Mouse (Mus musculus) adrenal gland, postnatal 25 days (tissue): ENCODE measurements around the gene Mtx1. TPM values are rescaled to one million over a fixed set of nuclear protein-coding genes. Genes with fewer than 3 reads are reported as not detected.
"Not testable (repeated sequence)": the region's sequence is repeated elsewhere in the genome, so short reads cannot be mapped to it uniquely, and the experiment has no call there.

Source experiments
- DNase-seq: peaks from one replicate; pipeline ENCODE4 v3.0.0; 2021; ENCODE audit warnings: mixed read lengths
- total RNA-seq: library from RNA; stranded (reverse); gene quantifications from 2 replicates; pipeline ENCODE4 v1.2.3, GENCODE M21; 2021

Mtx1 gene
- total RNA-seq, 1 experiment from 2014 or later, result 154 TPM

DNA sequence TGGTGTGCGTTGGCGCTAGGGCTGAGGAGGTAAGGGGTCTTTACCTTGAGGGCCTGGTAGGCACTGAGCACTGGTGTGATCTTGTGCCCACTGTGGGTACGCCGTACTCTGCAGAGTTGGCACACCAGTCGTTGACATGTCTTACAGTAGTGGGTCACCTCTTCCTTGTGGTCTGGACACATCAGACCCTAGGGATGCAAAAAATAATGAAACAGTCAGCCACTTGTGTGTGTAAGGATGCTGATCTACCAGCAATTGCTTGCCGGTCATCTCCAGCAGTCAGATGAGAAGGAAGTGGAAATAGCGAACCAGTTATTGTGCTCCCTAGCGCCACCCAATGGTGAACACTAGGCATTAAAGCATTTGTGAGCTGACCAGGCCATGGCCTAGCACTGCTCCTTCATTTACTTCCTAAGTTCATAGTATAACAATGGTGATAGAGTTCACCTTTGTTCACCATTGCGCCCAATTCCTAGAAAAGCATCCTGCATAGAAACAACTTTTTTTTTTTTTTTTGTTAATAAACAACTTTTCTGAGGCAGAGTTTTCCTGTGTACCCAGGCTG, 15.5 kb upstream of the Mtx1 start:
- DNase-seq, result peak; percentile 43

DNA sequence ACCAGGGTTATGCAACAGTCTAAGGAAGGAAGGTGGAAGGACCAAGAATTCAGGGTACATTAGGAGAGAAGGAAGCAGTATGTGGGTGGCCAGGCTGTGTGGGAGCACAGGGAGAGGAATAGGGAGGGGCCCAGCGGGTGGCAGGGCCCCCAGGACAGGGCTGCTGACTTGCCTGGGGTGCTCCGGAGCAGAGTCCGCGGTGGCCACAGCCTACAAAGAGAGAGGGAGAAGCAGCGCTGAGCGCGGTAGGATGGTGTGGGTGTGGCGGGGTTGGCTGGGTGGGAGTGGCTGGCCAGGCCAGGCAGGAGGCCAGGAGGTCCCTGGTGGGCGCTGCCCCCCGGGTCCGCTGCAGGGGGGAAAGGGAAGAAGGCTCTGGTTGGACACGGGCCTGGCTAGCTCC, 11.6 kb upstream of the Mtx1 start:
- DNase-seq, result no peak

DNA sequence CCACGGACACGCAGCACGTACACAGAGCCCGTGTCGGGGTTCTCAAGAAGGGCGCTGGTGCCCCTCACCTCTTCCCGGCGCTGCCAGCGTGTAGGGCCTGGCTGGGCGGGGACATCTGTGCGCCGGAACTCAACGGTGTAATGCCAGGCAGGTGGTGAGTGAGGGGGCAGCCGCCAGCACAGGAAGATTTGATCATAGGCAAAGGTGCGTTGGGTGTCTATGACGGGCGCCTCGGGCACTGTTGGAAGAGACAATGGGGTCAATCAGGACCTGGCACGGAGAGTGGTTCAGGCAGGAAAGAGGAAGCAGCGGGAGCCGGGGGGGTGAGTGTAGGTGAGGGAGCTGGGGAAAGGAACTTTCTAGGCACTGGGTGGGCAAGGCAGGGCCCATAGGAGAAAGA, 10.8 kb upstream of the Mtx1 start:
- no peak for DNase-seq

DNA sequence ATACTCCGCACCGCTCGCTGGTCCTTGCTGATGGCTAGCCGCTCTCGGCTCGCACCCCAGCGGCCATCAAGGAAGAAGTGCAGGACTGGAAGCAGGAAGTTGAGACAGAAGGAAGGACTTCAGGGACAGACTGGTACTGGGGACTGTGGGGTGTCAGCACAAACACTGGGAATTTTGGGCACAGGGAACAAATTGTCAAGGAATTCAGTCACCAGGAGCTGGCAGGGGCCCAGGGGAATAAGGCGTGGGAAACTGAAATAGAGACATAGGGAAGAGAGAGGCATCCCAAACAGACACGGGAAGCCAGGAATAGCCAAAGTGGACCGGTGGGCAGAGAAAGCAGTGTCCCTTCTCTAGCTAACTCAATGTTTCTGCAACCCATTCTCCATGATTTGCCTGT, 9.6 kb upstream of the Mtx1 start:
- no peak for DNase-seq

DNA sequence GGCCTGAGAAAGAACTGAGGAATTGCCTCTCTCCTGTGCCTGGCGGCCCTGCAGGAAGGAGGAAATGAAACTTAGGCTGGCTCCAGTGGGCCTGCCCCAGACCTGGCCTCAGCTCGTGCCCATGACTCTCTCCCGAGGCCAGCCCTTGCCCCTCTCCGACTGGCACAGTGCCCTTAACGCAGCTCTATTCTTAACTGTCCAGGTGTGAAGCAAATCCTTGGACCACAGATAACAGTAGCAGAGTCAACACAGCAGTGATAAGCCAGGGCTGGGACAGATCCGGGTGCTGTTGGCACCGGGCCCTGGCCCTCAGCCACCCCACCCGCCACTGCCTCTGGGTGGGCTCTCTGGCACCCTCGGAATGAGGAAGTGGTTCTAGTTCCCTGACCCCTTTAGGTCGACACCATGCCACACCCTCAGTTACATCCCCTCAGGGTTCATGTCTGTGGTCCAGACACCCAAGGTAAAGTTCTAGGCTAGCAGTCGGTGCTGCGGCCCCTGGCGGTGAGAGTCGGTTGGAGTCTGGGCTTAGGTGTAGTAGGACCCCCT, 6.7 kb upstream of the Mtx1 start:
- DNase-seq, result peak; percentile 1

DNA sequence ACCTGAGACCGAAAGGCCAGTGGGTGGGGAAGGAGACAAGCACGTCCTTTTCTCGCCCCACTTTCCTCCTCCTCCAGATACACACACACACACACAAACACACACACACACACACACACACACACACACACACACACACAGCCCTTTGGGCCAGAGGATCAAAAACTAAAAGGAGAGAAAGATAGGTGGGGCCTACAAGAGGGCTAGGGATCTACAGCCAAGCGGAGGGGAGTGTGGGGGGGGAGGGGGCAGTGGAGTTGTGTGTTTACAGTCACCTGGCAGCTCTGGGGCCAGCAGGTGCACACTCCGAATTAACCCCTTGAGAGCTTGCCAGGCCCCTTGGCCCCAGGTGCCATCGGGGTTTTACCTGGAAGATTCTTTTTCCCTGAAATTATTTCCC, 5.7 kb upstream of the Mtx1 start:
- peak; percentile 0 for DNase-seq

DNA sequence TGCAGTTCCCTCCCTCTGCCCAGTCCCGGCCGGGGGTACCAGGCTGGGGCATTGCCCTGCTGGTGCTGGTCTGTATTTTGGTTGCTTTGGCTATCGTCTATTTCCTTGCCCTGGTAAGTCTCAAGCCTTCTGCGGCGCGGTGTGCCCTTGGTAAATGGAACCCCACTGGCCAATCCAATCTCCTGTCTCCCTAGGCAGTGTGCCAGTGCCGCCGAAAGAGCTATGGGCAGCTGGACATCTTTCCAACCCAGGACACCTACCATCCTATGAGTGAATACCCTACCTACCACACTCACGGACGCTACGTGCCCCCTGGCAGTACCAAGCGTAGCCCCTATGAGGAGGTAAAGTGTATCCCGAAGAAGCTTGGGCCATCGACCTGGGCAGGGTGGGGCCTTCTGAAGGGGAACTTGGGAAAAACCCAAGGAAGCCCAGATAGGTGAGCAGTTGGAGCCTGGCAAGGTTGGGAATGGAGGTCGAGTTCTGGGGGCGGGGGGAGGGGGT, 4.9 kb upstream of the Mtx1 start:
- no peak for DNase-seq

DNA sequence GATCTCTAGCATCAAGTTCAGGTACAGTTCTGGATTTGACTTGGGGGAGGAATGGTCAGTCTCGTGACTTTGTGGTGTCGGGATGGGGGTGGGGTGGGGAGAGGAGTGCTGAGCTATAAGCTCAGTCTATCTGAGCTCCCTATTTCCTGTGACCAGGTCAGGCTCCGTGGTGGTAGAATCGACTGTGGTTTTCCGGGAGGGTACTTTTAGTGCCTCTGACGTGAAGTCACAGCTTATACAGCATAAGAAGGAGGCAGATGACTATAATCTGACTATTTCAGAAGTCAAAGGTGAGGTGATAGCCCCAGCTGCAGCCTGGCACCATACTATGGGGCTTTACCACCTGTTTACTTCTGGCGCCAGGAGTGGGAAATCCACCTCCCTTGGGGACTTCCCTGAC, 4.5 kb upstream of the Mtx1 start:
- DNase-seq, result no peak

DNA sequence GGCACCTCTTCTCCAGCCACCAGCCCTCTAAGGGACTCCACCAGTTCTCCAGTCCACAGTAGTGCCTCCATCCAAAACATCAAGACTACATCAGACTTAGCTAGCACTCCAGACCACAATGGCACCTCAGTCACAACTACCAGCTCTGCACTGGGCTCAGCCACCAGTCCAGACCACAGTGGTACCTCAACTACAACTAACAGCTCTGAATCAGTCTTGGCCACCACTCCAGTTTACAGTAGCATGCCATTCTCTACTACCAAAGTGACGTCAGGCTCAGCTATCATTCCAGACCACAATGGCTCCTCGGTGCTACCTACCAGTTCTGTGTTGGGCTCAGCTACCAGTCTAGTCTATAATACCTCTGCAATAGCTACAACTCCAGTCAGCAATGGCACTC, 3.7 kb upstream of the Mtx1 start:
- no peak for DNase-seq

DNA sequence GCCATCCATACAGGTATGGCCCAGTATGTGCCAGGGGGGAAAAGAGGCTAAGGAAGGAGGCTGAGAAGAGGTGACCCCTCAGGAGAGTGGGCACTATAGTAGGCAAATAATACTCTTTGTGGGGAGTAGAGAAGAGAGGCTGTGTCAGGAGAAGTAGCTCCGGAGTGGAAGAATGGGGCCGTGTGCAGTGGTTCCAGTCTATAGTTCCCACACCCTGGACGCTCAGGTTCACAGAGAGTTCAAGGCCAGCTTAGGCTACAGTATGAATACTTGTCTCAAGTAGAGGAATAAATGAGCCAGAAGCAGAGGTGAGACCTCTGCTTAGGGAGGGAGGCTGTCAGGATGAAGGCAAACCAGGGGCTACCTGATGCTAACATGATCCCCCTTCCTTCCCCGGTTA, 2.4 kb upstream of the Mtx1 start:
- DNase-seq, result no peak

DNA sequence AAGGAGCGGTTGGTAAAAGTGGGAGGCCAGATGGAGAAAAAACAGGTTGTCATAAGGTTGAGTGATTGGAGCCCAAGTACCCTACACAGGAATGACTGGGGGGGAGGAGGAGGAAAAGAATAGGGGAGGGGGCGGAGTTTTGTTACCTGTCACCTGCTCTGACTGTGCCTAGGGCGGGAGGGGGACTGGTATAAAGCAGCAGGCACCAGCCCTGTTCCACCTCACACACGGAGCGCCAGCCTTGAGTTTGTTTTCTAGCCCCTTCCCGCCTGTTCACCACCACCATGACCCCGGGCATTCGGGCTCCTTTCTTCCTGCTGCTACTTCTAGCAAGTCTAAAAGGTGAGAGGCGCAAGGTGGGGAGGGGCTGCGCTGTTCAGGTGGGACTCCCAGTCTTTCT, 1.9 kb upstream of the Mtx1 start, which contains the start of gene Muc1:
Gene Muc1 (plus strand): TSS at position 222 of the 400 bp plus-strand sequence.
- DNase-seq, result no peak

DNA sequence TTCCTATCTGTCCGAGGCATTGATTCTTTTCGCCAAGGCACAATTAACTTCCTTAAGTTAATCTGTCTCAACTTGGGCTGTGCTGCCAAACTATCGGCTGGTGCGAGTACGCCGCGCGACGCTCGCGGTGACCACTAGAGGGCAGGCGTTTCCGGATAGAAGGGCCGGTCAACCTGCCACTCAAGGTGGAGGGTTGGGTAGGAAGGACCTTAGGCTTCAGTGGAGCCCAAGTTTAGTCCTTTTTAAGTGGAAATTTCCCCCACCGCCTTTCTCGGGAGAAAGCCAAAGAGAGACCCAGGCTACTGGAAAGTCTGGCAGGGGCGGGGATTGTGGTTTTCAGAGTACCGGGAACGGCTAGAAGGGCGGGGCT, 1.3 kb upstream of the Mtx1 start:
- DNase-seq, result peak; percentile 89

DNA sequence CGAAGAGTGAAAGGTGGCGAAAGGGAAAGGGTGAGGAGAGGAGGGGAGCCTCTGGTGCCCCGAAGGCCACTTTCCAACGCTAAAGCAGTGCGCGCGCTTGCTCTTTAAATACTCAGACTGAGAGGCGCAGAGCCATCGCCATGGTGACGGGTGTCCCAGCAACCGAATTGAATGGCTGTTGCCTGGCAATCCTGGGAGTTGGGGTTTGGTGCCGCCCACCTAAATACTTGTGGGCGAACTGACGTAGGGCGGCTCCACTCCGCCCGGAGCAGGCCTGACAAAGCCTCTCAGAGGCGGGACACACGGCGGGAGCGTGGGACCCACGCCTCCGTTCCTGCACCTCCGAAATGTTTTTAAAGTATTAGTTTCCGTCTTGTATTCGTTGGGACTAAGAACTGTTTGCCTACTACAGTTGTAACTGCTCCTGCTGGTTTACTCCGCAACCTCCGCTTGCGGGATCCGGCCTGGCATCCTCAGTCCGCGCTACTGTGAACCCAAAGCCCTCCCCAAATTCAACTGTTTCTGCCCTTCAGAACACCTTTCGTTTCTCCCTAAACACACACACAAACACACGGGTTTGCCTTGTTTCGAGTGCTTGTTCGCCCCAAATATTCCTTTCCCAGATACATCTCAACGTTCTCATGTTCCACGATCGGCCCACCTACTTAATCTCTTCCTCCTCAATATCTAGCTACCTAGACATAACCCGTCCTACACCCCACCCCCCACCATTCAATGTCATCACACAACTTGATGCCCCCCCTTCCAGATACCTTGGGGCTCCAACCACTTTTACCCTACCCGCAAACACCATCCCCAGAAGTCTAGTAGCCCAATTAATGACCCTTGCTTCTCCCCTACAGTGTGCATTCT, 655 bp upstream of the Mtx1 start:
- DNase-seq, result peak; percentile 88

DNA sequence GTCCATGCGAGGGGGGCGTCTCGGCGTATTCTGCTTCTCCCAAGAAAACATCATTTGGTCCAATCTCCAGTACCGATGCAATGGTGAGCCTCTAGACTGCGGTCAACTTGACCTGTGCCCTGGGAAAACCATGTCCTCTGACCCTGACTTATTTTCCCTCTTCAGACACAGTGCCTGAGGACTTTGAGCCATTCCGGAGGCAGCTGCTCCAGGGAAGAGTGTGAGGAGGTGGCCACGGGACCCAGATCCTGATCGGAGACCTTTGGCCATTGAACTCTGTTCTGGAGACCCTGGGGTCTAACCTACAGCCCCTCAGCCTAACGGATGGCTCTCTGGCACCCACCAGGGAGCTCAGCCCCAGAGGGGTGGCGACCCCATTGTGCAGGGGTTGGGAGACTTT, 527 bp downstream of the Mtx1 start:
- no peak for DNase-seq

DNA sequence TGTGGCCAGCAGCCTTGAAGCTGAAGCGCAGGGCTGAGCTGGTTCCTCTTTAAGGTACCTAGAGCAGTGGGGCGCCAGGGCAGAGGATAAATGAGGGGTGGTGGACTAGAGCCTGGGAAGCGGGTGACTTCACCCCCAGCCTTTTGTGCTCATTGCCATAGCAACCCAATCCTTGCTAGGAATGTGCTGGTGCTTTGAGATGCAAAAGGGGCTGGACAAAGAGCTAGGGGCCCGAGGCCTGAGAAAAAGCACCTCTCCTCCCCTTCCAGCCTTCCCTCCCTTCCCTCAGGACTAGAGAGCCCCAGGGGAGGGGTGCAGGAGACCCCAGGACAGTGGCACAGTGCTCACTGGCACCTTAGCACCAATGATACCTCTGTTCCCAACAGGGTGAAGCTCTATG, 970 bp downstream of the Mtx1 start:
- DNase-seq, result no peak

DNA sequence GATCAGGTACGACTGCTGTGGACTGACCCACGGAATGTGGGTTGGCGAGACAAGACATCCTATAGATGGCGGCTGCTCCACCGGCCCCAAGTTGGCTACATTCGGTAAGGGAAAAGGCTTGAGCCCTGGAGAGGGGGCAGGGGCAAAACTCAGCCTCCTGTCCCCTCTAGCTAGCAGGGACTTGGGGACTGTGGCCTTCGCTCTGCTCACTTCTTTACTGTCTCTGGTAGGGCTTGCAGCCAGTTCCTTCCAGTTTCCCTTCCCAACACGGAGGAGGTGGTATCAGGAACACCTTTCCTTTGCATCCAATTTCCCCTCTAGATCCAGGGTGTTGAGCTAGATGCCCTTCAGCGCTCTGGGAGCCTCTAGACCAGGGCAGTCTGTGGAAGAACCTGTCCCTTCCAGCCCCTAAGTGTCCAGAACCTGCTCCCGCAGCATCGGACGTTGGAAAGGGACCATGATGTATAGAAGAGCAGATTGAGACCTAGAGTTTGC, 1.5 kb downstream of the Mtx1 start:
- no peak for DNase-seq

DNA sequence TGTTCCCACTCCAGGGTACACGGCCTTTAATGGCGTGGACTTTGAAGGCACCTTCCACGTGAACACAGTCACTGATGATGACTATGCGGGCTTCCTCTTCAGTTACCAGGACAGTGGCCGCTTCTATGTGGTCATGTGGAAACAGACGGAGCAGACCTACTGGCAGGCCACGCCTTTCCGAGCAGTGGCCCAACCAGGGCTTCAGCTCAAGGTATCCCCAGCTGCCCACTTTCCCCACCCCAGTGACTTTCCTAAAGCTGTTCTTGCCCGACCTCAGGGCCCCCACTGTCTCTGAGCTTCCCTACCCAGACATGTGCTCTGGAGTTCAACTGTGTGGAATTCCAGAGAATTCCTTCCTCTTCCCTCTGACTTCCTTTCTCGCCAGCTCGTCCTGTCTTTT, 2.1 kb downstream of the Mtx1 start:
- no peak for DNase-seq

DNA sequence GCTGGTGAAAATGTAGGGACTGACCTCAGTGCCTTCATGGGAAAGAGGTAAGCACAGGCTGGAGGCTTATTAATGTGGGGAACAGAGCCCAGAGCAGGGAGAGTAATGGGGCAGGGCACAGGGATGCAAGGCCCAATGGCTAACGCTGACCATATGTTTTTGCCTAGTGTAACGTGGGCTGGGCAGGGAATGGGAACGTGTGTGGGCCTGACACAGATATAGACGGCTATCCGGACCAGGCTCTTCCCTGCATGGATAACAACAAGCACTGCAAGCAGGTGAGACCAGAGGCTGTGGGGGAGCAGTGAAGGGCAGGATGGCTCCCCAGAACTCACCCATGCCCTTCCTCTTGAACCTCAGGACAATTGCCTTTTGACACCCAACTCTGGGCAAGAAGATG, 5.7 kb downstream of the Mtx1 start:
- no peak for DNase-seq

DNA sequence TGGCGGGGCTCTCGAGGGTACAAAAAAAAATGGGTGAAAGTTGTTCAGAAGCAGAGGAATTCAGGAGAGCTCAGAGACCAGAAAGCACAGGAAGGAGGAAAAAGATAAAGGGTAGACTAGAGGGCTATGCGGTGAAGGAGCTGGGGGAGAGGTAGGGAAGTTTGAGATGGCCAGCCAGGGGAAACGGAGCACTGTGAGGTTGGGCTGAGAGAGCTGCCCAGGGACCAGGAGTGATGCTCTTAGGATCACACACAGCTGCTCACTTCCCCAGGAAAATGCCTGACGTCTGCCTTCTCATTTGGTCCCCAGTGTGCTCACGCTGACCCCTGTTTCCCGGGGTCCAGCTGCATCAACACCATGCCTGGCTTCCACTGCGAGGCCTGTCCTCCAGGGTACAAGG, 7.3 kb downstream of the Mtx1 start:
- DNase-seq, result no peak

DNA sequence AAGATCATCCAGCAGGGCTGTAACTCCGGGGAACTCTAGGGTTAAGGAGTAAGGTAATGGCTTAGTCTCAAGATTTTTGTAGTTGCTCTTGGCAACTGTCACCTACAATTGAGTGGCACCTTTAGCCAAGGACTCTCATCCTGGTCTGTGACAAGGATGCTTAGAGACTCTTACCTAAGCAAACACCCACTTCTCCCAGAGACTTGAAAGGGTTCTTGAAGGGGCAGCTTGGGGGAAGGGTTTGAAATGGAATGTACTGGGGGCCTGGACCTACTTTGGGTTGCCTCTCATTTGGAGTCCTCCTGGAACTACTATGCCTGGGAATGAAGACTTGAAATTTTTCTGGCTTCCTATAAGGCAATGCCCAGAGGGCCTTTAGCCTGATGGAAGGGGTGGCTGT, 8.6 kb downstream of the Mtx1 start:
- no peak for DNase-seq

DNA sequence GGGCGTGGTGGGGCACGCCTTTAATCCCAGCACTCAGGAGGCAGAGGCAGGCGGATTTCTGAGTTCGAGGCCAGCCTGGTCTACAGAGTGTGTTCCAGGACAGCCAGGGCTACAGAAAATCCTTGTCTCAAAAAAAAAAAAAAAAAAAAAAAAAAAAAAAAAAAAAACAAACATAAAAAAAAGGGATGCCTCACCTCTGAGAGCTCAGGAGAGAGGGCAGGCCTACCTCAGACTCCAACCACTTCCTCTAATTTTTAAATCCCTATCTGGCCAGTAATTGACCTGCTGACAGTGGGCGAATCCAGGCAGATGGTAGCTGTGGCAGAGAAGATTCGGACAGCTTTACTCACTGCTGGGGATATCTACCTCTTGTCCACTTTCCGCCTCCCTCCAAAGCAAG, 10.5 kb downstream of the Mtx1 start:
- DNase-seq, result not testable (repeated sequence)

DNA sequence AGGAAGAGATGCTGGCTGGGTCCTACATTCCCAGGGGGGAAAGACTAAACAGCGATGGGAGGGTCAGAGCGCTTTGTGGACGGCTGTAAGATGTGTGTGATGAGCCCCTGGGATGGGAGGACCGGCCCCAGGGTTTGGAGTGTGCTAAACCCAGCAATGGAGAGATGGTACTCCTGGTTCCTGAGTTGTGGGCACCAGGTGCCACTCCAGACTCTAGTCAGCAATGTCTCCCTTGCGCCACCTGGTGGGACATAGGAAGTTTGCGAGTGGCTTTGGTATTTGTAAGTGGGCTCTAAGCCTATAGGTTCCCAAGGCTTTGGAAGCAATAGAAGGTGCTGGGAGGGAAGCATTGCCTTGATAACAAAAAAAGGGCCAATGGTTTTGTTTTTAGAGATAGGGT, 11.0 kb downstream of the Mtx1 start:
- DNase-seq, result peak; percentile 78

DNA sequence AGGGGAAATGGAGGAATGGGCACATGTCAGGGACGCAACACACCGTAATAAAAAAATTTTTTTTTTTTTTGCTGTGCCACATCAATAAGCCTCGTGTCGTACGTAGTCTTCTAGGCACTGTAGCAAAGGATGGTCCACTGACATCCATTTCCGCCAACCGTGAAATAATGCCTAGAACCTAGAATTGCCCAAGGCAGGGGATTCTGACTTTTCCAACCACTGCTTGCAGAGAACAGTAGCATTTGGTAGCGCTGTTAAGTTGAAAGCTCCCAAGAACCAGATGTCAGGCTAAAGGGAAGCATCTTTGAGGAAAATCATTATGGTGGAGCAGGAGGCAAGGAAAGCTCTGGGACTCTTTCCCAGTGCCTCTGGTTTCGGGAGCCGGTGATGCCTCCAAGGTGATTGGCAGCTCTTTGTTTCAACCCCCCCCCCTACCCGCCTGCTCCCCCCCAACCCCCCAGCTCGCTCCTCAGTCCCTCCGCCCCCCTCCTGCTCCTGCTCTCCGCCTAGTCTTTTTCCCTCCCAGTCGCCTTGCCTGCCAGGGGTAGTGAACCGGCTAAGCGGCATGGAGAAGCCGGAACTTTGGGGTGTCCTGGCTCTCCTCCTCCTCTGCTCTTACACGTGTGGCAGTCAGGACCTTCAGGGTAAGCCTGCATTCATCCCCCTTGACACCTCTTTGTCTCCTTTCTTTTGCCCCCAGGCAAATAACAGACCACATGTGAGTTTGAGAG, 12.0 kb downstream of the Mtx1 start, which contains the start of gene Thbs3:
Gene Thbs3 (plus strand): TSS at position 500 of the 731 bp plus-strand sequence.
- DNase-seq, result peak; percentile 2
